Comparison of ENCODE assay signal across 27 mouse cellular contexts in genomic region chr2:72280524-72280923, GRCm38 (mm10).
"Had no signal": no experiment of that assay in that cellular context is flagged by ENCODE, and none has a peak within 500 bp of the region (broad histone marks: within the 10 kb centered on the region; RNA-seq: fewer than 3 reads in every experiment).

No protein-coding gene starts in this region.

- DNase-seq: left cerebral cortex, postnatal 4 days; liver; liver, embryonic 13.5 days; liver, postnatal 0 days; lung, adult 18-20 months; lung, adult 2 months; lung, embryonic 14.5 days; lung, postnatal 10 days; lung, postnatal 14 days; lung, postnatal 36 days; lung, postnatal 4 days; midbrain, embryonic 14.5 days had no signal

- H3K27me3 ChIP-seq: limb, embryonic 12.5 days; limb, embryonic 13.5 days; limb, embryonic 15.5 days; liver, embryonic 12.5 days; lung, embryonic 15.5 days; midbrain, embryonic 15.5 days; neural tube, embryonic 12.5 days had no signal

- H3K36me3 ChIP-seq: limb, embryonic 10.5 days; limb, embryonic 12.5 days; limb, embryonic 13.5 days; limb, embryonic 15.5 days; liver, embryonic 12.5 days; liver, embryonic 13.5 days; liver, embryonic 15.5 days; lung, embryonic 15.5 days; midbrain, embryonic 10.5 days; midbrain, embryonic 12.5 days; midbrain, embryonic 13.5 days; midbrain, embryonic 15.5 days; neural tube, embryonic 12.5 days had no signal

- H3K4me2 ChIP-seq: limb, embryonic 12.5 days; limb, embryonic 13.5 days; limb, embryonic 15.5 days; liver, embryonic 11.5 days; liver, embryonic 12.5 days; liver, embryonic 13.5 days; liver, embryonic 15.5 days; lung, embryonic 14.5 days; lung, embryonic 15.5 days; midbrain, embryonic 11.5 days; midbrain, embryonic 12.5 days; midbrain, embryonic 13.5 days; midbrain, embryonic 15.5 days; neural tube, embryonic 12.5 days had no signal

- H3K4me3 ChIP-seq: limb, embryonic 10.5 days; limb, embryonic 12.5 days; limb, embryonic 13.5 days; limb, embryonic 15.5 days; liver, embryonic 12.5 days; liver, embryonic 13.5 days; liver, embryonic 15.5 days; lung, embryonic 15.5 days; megakaryocyte, embryonic 14.5 days; midbrain, embryonic 10.5 days; midbrain, embryonic 12.5 days; midbrain, embryonic 13.5 days; midbrain, embryonic 15.5 days; neural tube, embryonic 12.5 days had no signal
